ENCODE assay signal across 28 mouse cellular contexts in the genomic region with DNA sequence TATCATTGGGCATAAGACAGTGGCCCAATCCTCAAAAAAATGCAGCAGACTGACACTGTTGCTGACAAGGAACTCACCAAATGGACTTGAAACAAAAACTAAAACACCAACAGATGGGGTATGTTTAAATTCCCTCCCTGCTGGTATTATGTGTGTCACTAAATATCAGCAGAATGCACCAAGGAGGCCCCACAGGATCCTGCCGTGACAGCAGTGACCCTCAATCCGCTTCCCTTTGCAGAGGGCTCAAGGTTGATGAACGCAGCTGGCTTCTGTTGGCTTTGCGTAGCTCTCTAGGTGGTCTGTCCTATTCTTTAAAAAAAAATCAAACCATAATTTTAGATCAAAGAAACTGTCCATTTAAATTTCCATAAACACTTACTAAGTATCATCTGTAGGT.
DNase-seq lines count a peak whose midpoint lies in the region; ATAC-seq and TF ChIP-seq lines count a peak whose summit lies in the region.
"Had no signal": no experiment of that assay in that cellular context is flagged by ENCODE, and none has a peak within 500 bp of the region (broad histone marks: within the 10 kb centered on the region; RNA-seq: fewer than 3 reads in every experiment).

No protein-coding gene starts in this region.

- 25% methylated on average over 4 of the region's 4 CpGs for WGBS in midbrain, embryonic 16.5 days

- peak; percentile 25 for DNase-seq in embryo, embryonic 10 days (ENCODE audit: low spot score)
- DNase-seq in embryo, embryonic 9.5 days (ENCODE audit: extremely low spot score): no peak
- no peak for DNase-seq in layer of hippocampus, adult 2 months (ENCODE audit: low spot score in 2 of 2)
- DNase-seq in layer of hippocampus, adult 11-12 months (ENCODE audit: low spot score): no peak
- peak; percentile 50 for DNase-seq in brain, embryonic 14.5 days (ENCODE audit: low read depth)
- no peak for DNase-seq in frontal cortex, postnatal 25 days (ENCODE audit: low spot score in 2 of 2)
- DNase-seq: adrenal gland, adult 8-10 months; cerebellum, adult 11 months; heart, adult 2 months; heart, postnatal 4 days; kidney, adult 11 months; kidney, postnatal 25 days; left cerebral cortex, postnatal 4 days; liver, postnatal 0 days; lung, postnatal 10 days; right cerebral cortex, postnatal 4 days; thymus, adult 2 months; thymus, postnatal 36 days had no signal

- H3K27me3 ChIP-seq in midbrain, embryonic 16.5 days (ENCODE audit: control insufficient read depth, insufficient read depth, low read depth, low read length): no peaks in the 10 kb centered on the region
- H3K27me3 ChIP-seq: embryonic facial prominence, embryonic 13.5 days; hindbrain, embryonic 15.5 days; liver, embryonic 12.5 days had no signal

- H3K4me1 ChIP-seq in midbrain, embryonic 16.5 days (ENCODE audit: control insufficient read depth, insufficient read depth, low read length): peaks cover 2% of the 10 kb centered on the region; the same call in 1 of the 2 replicates
- H3K4me1 ChIP-seq: heart, embryonic 12.5 days; liver, embryonic 12.5 days had no signal

- no peak for ATAC-seq in midbrain, embryonic 16.5 days
- ATAC-seq in CD4-positive, CD25-positive, alpha-beta regulatory T cell, adult 4 months: no peak
- ATAC-seq: inflammation-experienced regulatory T-cells, adult 6 months; liver, embryonic 12.5 days; liver, postnatal 0 days had no signal

- H3K9ac ChIP-seq in midbrain, embryonic 16.5 days (ENCODE audit: low read depth, low read length): no peak overlapping the region
- H3K9ac ChIP-seq: embryonic facial prominence, embryonic 13.5 days; heart, embryonic 12.5 days; hindbrain, embryonic 15.5 days; liver, embryonic 12.5 days; liver, postnatal 0 days had no signal

- H3K9me3 ChIP-seq in midbrain, embryonic 16.5 days (replicated peaks; ENCODE audit: control insufficient read depth, low read length, poor library complexity, severe bottlenecking): no peaks in the 10 kb centered on the region
- H3K9me3 ChIP-seq: embryonic facial prominence, embryonic 13.5 days; forebrain, embryonic 10.5 days; heart, embryonic 12.5 days; hindbrain, embryonic 15.5 days; liver, embryonic 12.5 days had no signal

- H3K27ac ChIP-seq in layer of hippocampus, adult 2 months: peak overlapping the region; percentile 78; the same call in 1 of the 2 replicates
- 0 out of 2 replicates have a peak overlapping the region, but pooled peaks have one; percentile 3 for H3K27ac ChIP-seq in midbrain, embryonic 16.5 days (ENCODE audit: low read length)
- H3K27ac ChIP-seq: embryonic facial prominence, embryonic 13.5 days; forebrain, embryonic 10.5 days; heart, adult 2 months; hindbrain, embryonic 15.5 days; liver, embryonic 12.5 days; macrophage had no signal

- no peak for TF ChIP-seq POLR2A in brain, embryonic 14.5 days (IDR thresholded peaks at IDR 0.05; ENCODE audit: borderline replicate concordance, extremely low read depth, insufficient read depth, insufficient read length, poor library complexity, severe bottlenecking)

- no peak overlapping the region for H3K4me2 ChIP-seq in midbrain, embryonic 16.5 days (ENCODE audit: low read length)
- H3K4me2 ChIP-seq: embryonic facial prominence, embryonic 13.5 days; heart, embryonic 12.5 days; hindbrain, embryonic 15.5 days; liver, embryonic 12.5 days had no signal

- no peak overlapping the region for H3K4me3 ChIP-seq in layer of hippocampus, adult 2 months
- H3K4me3 ChIP-seq in midbrain, embryonic 16.5 days (ENCODE audit: low read depth, low read length): no peak overlapping the region
- H3K4me3 ChIP-seq: embryonic facial prominence, embryonic 13.5 days; forebrain, embryonic 10.5 days; heart, adult 2 months; heart, embryonic 12.5 days; hindbrain, embryonic 15.5 days; liver, embryonic 12.5 days had no signal

- no peak for TF ChIP-seq CTCF in layer of hippocampus, adult 2 months (conservative IDR thresholded peaks at IDR 0.05)
- no peak for TF ChIP-seq CTCF in brain, embryonic 14.5 days (IDR thresholded peaks at IDR 0.05; ENCODE audit: borderline replicate concordance, extremely low read depth, insufficient read depth, insufficient read length)

- H3K36me3 ChIP-seq in midbrain, embryonic 16.5 days (ENCODE audit: control insufficient read depth, insufficient read depth, low read length): no peaks in the 10 kb centered on the region
- H3K36me3 ChIP-seq: embryonic facial prominence, embryonic 13.5 days; forebrain, embryonic 10.5 days; G1E; heart, embryonic 12.5 days; hindbrain, embryonic 15.5 days; liver, embryonic 12.5 days had no signal

Comparison
In these comparisons a context has a peak if more than half of its experiments do, and no peak if none do; other contexts are left out.
1. DNase-seq: peak in embryo, embryonic 10 days (single experiment) and brain, embryonic 14.5 days (single experiment); none in embryo, embryonic 9.5 days (single experiment), layer of hippocampus, adult 2 months (0 of 2), layer of hippocampus, adult 11-12 months (single experiment) and frontal cortex, postnatal 25 days (0 of 2).